Mouse (Mus musculus): ENCODE measurements around the gene Parp1. TPM values are rescaled to one million over a fixed set of nuclear protein-coding genes. Genes with fewer than 3 reads are reported as not detected.
"Not testable (repeated sequence)": the region's sequence is repeated elsewhere in the genome, so short reads cannot be mapped to it uniquely, and the experiment has no call there.

Parp1 gene
- total RNA-seq, 2 experiments from 2014 or later: 58.0 to 63.8 TPM

- DNase-seq: no peak
Observed at GRCm38 (mm10) chr1:180559454-180559853, 9.3 kb upstream of the Parp1 start.

GRCm38 (mm10) chr1:180561187-180561586 is 7.5 kb upstream of the Parp1 start:
- DNase-seq: no peak

GRCm38 (mm10) chr1:180564885-180565284 is 3.8 kb upstream of the Parp1 start:
- DNase-seq: no peak

GRCm38 (mm10) chr1:180567761-180568160 is 963 bp upstream of the Parp1 start:
- no peak for DNase-seq

GRCm38 (mm10) chr1:180568248-180568647 is 476 bp upstream of the Parp1 start:
- DNase-seq: no peak

GRCm38 (mm10) chr1:180569453-180569852 is 729 bp downstream of the Parp1 start:
- no peak for DNase-seq

GRCm38 (mm10) chr1:180570181-180570580 is 1.5 kb downstream of the Parp1 start:
- DNase-seq: no peak

GRCm38 (mm10) chr1:180571018-180571589 is 2.4 kb downstream of the Parp1 start:
- no peak for DNase-seq

GRCm38 (mm10) chr1:180571721-180572120 is 3.0 kb downstream of the Parp1 start:
- DNase-seq: not testable (repeated sequence)

GRCm38 (mm10) chr1:180572154-180572553 is 3.4 kb downstream of the Parp1 start:
- DNase-seq: no peak

- DNase-seq: no peak
Observed at GRCm38 (mm10) chr1:180576524-180576923, 7.8 kb downstream of the Parp1 start.

GRCm38 (mm10) chr1:180577837-180578236 is 9.1 kb downstream of the Parp1 start:
- DNase-seq: no peak

GRCm38 (mm10) chr1:180587792-180588442 is 19.2 kb downstream of the Parp1 start:
- DNase-seq: no peak

GRCm38 (mm10) chr1:180600578-180600977 is 31.9 kb downstream of the Parp1 start:
- DNase-seq: no peak

- DNase-seq: no peak
Observed at GRCm38 (mm10) chr1:180601806-180602205, 33.1 kb downstream of the Parp1 start.

GRCm38 (mm10) chr1:180604579-180604978 is 35.9 kb downstream of the Parp1 start:
- peak; percentile 48 for DNase-seq

- DNase-seq: no peak
Observed at GRCm38 (mm10) chr1:180606106-180606505, 37.4 kb downstream of the Parp1 start.

GRCm38 (mm10) chr1:180606796-180607577 is 38.3 kb downstream of the Parp1 start:
- no peak for DNase-seq

GRCm38 (mm10) chr1:180607578-180607879 is 38.8 kb downstream of the Parp1 start:
- no peak for DNase-seq

- DNase-seq: not testable (repeated sequence)
Observed at GRCm38 (mm10) chr1:180611842-180612241, 43.1 kb downstream of the Parp1 start.

GRCm38 (mm10) chr1:180616762-180617161 is 48.0 kb downstream of the Parp1 start:
- no peak for DNase-seq

GRCm38 (mm10) chr1:180622389-180622788 is 53.7 kb downstream of the Parp1 start:
- DNase-seq: no peak

GRCm38 (mm10) chr1:180623911-180624310 is 55.2 kb downstream of the Parp1 start:
- no peak for DNase-seq

- no peak for DNase-seq
Observed at GRCm38 (mm10) chr1:180626141-180626540, 57.4 kb downstream of the Parp1 start.

Measured in gastrocnemius, postnatal 10 days (tissue).